Mouse (Mus musculus) mature B cell (primary cell): Measurements from ENCODE around the gene Gm10134.

ENCODE experiments used
- in situ Hi-C: fragments of 300-500 bp; cut with MboI; formaldehyde crosslinking; loops from 2 replicates; pipeline ENCODE4 v1.14.3; 2019

Gm10134 gene

DNA sequence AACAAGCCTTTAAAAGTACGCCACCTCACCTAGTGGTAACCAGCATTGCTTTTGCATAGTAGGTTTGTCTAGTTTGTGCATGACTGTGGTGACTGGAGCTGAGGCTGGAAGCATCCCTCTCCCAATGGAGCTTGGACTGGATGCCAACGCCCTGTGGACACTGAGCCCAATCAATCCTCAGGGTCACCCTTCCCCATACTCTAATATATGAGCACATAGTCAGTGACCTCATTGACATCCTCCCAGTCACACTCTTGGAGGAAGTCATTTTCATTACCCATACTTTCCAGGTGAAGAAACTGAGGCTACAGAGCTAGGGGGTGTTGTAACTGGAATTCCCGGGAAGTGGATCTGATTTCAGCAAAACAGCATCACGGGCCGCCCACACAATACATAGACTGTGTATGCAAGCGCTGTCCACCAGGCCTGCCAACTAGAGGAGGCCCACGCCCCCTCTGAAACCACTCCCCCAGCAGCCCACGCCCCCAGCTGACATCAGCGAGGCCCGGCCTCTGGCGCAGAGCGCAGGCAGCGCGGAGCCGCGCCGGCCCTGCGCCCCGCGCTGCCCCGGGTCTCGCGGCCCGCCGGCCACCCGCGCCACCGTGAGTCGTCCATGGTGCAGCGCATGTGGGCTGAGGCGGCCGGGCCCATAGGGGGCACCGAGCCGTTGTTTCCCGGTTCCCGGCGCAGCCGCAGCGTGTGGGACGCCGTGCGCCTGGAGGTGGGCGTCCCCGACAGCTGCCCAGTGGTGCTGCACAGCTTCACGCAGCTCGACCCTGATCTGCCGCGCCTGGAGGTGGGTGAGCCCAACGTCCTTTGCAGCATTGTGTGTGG is 27.3 kb downstream of the Gm10134 start:
- in situ Hi-C loops: no loop called here

DNA sequence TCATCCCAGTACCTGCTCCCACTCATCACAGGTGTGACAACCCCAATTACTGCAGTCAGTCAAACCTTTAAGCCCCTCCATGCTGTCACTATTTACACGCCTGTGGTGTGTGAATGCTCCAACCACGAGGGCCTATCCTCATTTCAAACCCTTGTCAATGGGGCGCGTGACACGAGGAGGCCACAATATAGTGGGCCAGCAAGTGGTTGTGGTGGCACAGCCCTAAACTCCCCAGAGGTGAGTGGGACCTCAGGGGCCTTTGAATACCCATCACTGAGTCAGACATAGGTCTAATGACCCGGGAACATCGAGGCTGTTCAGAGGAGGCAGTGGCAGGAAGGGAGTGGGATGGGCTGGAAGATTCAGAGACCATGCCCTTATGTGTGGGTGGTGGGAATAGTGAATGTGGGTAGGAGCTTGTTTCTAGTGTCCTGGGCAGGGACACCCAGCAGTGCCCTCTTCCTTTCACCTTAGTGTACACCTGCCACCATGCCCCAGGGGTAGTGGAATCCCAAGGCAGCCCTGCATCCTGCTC is 28.1 kb downstream of the Gm10134 start:
- in situ Hi-C loops: no loop called here

DNA sequence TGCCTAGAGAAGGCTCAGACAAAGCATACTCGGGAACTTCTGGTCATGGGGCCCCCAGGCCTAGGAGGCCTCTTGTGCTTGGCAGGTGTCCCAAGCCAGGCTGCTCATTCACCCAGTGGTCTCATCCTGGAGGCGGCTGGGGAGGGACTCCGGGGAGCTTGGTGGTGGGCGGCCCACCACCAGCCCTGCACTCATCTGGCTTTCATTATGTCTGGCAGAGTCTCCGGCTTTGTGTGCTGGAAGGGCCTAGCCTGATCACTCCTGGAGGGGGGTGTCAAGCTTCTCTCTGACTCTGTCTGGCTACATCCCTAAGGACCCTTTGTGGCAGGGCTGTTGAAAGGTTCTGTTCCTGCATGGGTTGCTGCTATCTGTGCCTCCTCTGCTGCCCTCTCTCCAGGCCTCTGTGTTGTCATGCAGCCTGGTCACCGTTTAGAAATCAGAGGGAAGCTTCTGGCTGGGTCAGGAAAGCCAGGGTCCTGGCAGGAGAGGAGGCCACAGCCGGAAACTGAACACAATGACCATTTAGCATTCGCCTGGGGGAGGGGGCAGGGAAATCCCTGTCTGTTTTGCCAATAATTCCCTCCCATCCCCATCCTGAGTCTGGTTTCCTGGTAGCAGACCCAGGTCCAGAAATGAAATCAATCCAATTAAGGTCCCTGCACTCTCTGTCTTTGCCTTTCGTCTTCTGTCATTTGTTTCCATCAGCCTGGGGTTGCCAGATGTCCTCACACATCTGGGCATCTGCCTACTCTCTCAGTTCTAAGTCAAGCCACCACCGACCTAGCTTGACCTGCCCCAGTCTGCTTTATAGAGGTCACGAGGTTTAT is 28.8 kb downstream of the Gm10134 start:
- in situ Hi-C loops: no loop called here

DNA sequence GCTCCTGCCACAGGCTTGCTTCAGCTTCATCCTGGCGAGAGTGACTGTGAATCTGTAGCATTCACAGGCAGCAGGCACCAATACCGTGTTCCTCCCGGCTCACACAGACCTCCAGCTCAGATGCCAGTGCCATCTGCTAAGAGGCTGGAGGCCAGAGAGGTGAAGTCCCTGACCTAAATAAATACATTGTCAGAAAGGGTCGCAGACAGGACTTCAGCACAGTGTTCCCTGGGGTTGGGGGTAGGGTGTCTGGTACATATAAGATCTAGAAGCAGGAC is 29.3 kb downstream of the Gm10134 start:
- in situ Hi-C loops: no loop called here

DNA sequence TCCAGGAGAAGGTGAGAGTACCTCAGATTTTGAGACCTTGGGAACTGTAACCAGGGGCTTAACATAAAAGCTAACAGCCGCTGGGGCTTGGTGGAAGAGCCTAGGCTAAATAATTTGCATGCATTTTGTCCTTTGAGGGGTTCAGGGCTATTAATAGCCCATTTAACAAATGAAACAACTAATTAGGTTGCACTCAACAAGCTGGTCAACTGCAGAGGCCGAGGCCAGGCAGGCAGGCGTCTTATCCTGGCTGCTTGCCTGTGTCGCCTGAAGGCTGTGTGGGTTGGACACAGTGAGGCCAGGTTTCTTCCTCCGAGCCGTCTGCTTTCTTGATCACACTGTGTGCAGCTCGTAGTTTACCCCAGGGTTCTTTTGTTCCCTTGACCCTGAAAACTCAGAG is 29.8 kb downstream of the Gm10134 start:
- in situ Hi-C loops: no loop called here

DNA sequence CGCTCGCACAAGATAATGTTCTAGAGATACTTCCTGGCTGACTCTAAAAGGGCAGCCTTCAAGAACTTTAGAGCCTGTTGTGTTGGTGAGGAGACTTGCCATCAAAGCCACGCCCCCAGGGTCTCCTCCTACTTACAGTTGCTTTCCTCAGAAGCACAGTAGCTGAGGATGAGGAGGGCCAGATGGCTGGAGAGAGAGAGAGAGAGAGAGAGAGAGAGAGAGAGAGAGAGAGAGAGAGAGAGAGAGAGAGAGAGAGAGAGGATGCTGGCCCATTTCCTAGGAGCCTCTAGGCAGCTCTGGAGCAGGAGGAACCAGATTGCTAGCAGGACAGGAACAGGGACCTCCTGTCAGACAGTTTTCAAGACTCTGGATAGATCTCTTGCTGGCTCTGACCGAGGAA is 30.3 kb downstream of the Gm10134 start:
- in situ Hi-C loops: no loop called here

DNA sequence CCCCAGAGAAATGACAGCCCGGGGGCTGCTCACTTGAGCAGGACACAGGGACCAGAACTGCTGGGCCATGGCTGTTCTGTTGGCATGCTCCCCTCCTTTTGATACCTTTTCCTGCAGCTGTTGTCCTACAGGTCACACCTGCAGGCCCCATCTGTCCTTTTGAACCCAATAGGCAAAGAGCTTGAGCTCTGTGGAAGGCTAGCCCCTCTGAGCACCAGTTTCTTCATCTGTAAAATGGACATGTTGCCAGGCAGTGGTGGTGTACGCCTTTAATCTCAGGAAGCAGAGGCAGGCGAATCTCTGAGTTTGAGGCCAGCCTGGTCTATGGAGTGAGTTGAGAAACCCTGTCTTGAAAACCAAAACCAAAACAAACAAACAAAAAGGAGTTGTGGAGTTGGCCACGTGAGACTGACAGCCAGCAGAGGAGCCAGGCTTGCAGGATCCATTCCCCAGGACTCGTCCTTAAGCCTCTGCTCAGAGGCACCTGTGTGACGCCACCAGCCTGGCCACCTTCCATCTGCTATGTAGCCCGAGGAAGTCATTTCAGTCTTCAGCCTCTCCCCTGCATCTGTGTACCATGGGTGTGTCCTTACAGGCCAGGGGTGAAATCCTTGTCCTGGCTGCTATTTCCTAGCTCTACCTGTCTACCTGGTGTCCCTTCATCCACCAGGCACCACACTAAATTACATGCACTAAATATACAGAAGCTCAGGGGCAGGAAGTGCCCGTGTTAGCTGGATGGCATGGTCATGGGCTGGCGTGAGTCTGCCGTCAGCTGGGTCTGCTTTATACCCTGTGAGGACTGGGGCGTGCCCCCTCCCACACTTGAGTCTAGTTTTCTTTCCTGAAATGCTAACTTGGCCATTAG is 31.1 kb downstream of the Gm10134 start:
- in situ Hi-C loops: no loop called here

DNA sequence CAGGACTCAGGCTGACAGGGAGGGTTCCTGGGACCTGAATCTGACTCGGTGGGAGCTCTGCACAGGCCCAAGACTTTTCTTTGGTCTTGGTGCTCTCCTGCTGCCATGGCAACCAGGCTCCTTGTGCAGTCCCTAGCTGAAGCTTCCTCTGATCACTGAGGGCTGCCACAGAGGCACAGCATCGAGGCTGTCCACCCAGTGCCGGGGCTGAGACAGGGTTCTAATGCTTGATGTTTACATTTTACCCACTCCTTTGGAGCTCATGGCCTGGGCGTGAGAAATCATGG is 31.7 kb downstream of the Gm10134 start:
- in situ Hi-C loops: no loop called here

DNA sequence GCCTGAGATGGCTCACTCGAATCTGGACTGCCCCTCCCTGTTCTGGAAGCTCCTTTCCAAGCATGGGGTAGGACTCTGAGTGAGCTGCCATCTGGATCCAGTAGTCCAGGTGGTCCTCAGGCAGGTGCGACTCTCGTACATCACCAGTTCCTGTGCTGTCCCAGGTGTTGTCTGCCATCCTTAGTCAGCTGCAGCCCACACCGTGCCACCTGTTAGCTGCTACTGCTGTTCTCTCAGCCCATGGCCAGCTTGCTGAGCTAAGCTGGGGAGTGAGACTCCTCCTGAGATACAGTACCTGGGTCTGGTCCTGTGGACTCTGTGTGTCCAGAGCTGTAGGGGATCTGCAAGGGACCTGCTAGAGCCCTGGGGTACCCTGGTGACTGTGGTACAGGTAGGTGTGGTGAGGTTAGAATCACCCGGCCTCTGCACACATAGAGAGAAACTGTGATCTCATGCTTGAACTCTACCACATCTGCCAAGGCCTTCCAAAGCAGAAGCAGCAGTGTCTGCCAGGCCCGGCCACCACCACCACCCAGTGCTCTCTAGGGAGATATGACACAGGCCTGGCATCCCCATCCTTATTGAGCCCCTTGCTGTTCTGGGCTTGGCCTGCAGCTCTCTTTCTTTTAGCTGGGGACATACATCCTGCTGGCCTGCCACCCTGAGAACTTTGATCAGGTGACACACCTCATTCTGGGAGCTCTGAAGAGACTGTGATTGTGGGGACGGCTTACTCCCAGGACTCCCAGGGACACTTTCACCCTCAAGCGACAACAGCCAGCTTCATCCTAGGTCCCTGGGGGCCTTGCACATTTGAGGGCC is 32.3 kb downstream of the Gm10134 start:
- in situ Hi-C loops: no loop called here

DNA sequence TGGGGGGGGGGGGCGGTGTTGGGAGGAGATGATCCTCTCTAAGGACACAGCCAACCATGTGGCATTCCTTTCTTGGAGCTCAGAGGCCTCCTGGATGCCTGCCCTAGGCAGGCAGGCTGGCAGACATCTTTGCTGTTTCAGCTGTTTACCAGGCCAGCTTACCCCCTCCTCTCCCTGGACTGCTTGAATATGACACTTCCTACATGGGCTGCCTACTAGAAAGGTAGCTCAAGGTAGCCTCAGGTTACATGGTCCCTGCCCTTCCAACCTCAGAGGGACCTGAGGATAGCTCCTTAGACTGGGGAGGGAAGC is 32.9 kb downstream of the Gm10134 start:
- in situ Hi-C loops: no loop called here

DNA sequence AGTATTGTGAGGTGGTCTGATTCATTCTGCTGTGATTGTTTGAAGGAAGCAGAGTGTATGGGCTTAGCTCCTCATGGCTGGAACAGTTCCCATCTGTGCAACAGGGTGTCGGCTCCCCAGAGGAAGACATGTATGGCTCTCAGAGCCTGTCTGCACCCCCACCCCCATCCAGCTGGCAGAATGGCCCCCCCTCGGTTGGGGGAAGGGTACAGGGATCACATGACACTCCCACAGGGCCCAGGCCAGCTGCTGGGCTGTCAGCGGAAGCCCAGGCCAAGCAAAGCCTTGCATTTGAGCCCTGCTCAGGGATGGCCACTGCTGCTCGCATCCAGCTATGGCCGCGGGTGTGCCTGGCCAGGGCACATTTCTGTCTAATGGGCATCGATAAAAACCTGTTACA is 33.3 kb downstream of the Gm10134 start:
- in situ Hi-C loops: no loop called here

DNA sequence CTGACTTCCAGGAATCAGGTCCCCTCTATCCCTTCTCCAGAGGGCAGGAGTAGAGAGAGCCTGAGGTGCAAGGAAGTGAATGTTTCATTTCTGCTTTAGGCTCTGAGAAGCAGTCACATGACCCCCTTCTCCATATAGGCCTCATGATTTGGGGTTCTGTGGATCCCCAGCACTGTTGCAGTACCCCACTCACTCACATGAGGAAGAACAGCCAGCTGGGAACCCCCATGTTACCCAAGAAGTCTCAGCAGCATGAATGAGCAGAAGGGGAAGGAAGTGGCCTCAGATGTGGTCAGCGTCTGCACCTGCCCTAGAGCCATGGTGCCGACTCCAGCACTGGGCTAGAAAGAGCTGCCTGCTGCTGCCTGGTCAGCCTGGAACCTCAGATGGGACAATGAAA is 34.1 kb downstream of the Gm10134 start:
- in situ Hi-C loops: no loop called here

DNA sequence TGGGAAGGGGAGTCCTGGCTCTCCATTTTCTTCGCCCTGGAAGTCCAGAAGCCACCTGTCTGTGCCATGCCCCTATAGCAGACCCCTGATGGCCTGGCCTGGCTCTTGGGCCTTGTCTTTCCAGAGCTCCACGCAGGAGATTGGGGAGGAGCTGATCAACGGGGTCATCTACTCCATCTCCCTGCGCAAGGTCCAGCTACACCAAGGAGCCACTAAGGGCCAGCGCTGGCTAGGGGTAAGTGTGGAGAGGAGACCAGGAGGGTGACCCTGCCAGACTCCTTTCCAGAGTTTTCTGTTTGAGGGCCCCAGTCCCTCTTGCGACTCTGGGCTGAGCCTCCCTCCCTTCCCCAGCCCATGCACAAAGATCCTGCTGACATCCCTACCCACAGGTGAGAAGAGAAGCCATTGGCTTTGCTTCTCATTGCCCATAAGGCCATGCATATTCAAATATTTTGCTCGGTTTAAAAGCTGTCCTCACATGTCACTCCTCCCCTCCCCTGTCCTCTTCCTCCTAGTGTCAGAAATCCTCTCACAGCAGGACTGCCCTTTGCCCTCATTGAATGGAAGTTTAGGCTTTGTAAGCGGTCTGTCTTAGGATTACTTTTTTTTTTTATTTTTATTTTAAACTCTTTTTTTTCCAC is 34.8 kb downstream of the Gm10134 start:
- in situ Hi-C loops: no loop called here

DNA sequence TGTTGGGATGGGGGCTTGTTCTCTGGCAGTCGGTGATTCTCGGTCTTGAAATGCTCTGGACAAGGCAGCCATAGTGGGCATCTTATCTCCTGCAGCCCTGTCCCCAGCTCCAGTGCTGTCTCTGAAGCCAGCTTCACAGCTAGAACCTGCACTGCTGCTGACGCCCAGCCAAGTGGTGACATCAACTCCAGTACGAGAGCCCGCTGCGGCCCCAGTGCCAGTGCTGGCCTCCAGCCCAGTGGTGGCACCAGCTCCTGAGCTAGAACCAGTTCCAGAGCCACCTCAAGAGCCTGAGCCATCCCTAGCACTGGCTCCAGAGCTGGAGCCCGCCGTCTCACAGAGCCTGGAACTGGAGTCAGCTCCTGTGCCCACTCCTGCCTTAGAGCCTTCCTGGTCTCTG is 38.0 kb downstream of the Gm10134 start:
- in situ Hi-C loops: no loop called here

DNA sequence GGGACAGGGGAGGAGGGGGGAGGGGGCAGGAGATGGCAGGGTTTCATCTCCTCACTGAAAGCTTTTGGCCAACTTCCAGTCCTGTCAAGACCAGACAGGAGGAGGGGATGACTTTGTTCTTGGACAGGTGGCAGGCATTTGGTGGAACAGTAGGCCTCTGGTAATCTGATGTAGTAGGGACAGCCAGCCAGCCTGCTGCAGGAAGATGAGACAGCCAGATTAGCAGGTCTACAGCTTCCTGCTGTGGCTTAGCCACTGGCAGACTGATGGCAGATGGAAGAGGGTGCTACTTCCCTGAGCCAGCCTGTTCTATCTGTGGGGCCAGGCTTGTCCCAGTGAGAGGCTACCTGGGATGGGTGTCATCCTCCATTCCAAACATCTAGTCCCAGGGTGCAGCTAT is 40.1 kb downstream of the Gm10134 start:
- in situ Hi-C loops: no loop called here

DNA sequence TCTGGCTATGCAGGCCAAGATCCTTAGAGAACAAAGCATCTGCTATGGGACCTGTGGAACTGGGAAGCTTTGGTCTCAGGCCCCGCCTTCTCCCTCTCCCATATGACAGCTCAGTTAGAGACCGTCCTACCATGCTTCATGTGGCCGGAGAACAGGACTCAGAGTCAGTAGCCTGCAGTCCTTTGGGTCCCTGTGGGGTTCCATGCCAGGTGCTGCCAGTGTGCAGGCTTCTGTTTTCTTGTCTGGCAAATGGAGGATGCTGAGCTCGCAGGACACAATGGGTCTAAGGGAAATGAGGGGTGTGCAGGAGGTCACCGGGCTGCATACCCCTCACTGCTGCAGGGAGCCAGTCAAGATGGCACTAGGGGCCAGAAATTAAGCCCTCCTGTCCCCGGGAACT is 40.7 kb downstream of the Gm10134 start:
- in situ Hi-C loops: no loop called here

DNA sequence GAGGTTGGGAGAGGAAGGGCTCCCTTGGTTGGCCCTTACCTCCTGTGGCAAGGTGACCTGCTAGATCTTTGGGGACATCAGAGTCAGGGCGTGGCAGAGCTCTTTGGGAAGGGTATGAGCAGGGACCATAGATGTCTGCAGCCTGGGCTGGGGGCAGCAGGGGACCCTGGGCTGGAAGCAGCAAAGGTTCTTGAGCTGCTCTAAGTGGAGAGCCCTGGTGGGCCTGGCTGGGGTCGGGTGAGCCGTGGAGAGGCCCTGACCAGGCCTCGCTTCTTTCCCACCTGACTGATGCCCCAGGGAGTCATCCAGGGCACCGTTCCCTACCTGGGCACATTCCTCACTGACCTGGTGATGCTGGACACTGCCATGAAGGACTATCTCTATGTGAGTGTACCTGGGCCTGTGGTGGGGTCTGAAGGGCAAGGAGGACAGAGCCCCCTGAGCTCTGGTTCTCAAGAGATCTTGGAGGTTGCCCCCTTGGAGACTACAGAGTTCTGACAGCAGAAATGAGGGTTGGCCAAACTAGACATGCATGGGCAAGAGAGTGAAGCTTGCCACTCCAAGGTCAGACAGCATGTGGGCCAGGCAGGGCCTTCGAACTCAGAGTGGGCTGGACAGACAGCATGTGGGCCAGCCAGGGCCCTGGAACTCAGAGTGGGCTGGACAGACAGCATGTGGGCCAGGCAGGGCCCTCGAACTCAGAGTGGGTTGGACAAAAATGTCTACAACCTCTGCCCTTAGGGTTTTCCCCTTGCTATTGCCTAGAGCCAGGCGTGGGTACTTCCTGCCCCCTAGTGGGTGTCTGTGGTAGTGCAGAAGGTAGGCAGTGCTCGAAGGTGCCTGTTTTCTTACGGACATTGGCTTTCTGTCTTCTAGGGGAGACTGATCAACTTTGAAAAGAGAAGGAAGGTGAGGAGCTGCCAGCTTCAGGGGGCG is 41.6 kb downstream of the Gm10134 start:
- in situ Hi-C loops: no loop called here

DNA sequence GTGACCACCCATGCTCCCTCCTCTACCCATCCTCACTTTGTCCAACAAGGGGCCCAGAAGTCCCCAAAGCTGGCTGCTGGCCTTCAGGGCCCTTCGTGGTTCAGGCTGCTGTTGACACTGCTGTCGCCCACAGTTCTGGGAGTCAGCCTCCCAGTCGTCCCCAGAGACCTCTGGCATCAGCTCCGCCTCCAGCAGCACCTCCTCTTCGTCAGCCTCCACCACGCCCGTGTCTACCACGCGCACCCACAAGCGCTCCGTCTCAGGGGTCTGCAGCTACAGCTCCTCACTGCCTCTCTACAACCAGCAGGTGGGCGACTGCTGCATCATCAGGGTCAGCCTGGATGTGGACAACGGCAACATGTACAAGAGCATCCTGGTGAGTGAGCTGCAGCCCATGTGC is 43.3 kb downstream of the Gm10134 start:
- in situ Hi-C loops: no loop called here

DNA sequence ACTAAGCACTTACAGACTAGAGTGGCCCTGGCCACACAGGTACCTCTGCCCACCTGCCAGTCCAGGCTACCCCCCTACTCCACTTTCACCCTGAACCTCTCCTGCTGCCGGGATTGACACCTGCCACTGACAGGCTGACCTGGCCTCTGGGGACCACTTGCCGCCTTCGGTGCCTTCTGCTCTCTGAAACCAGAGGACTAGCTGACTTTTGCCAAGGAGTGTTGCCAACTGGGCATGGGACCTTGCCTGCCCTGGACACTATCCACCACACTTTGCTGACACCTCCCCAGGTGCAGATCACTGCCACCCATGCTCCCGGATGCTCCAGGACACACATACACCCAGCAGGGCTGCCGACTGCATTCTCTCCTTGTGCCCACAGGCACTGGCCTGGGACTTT is 46.4 kb downstream of the Gm10134 start:
- in situ Hi-C loops: loop anchor here (5.0 kb wide), 1 partner anchor 35 kb away; no protein-coding TSS in a partner anchor
